In genomic region chr16:10565278-10565885, GRCm38 (mm10) we compare ENCODE assay signal across 8 mouse cellular contexts. TPM values are rescaled to one million over a fixed set of nuclear protein-coding genes. Genes with fewer than 3 reads are reported as not detected.
A peak's percentile ranks its signal among the peaks of the same experiment; 100 is the strongest.
DNase-seq lines count a peak whose midpoint lies in the region; ATAC-seq and TF ChIP-seq lines count a peak whose summit lies in the region.

No protein-coding gene starts in this region.

- ATAC-seq in forebrain, embryonic 11.5 days (replicated peaks; ENCODE audit: low FRiP score), result peak; percentile 71; the same call in 1 of the 2 replicates
- ATAC-seq in lung, postnatal 0 days, result peak; percentile 75

- H3K27me3 ChIP-seq in MEL (ENCODE audit: control insufficient read depth in 1 of 2, insufficient read depth in 2 of 2, low read length in 2 of 2), result no peaks in the 10 kb centered on the region
- no peaks in the 10 kb centered on the region for H3K27me3 ChIP-seq in forebrain, embryonic 11.5 days (ENCODE audit: control insufficient read depth, insufficient read depth, low read length)
- H3K27me3 ChIP-seq in lung, postnatal 0 days (replicated peaks; ENCODE audit: insufficient read depth, low read length), result no peaks in the 10 kb centered on the region

- 44% methylated on average over 4 of the region's 4 CpGs for WGBS in forebrain, embryonic 11.5 days
- 28% methylated on average over 4 of the region's 4 CpGs for WGBS in lung, postnatal 0 days

- no peaks in the 10 kb centered on the region for H3K4me1 ChIP-seq in MEL (ENCODE audit: control insufficient read depth in 1 of 2, insufficient read depth in 2 of 2, low read length in 2 of 2)
- no peaks in the 10 kb centered on the region for H3K4me1 ChIP-seq in forebrain, embryonic 11.5 days (replicated peaks; ENCODE audit: control insufficient read depth, insufficient read depth, low read length)
- H3K4me1 ChIP-seq in lung, postnatal 0 days (ENCODE audit: insufficient read depth, low read depth, low read length), result no peaks in the 10 kb centered on the region

- H3K36me3 ChIP-seq in MEL (ENCODE audit: control insufficient read depth in 1 of 2, insufficient read depth in 2 of 2, low read length in 2 of 2), result no peaks in the 10 kb centered on the region; a peak in 1 of 4 replicates
- no peaks in the 10 kb centered on the region for H3K36me3 ChIP-seq in forebrain, embryonic 11.5 days (ENCODE audit: control insufficient read depth, insufficient read depth, low read length)
- H3K36me3 ChIP-seq in lung, postnatal 0 days (ENCODE audit: insufficient read depth, low read length), result peaks cover 10% of the 10 kb centered on the region; the same call in 1 of the 2 replicates

- intact Hi-C loops in heart, postnatal 36 days (cut with DNase I), result loop anchor here (10.0 kb wide), 1 partner anchor 469 kb away; no protein-coding TSS in a partner anchor

- no peaks in the 10 kb centered on the region for H3K9me3 ChIP-seq in MEL (replicated peaks; ENCODE audit: insufficient read depth, low read length)
- H3K9me3 ChIP-seq in forebrain, embryonic 11.5 days (ENCODE audit: control insufficient read depth, low read length), result no peaks in the 10 kb centered on the region
- no peaks in the 10 kb centered on the region for H3K9me3 ChIP-seq in lung, postnatal 0 days (ENCODE audit: low read length)

- H3K4me2 ChIP-seq in forebrain, embryonic 11.5 days (ENCODE audit: low read depth, low read length, severe bottlenecking), result no peak overlapping the region
- no peak overlapping the region for H3K4me2 ChIP-seq in lung, postnatal 0 days (replicated peaks; ENCODE audit: low read depth, low read length)

- H3K79me2 ChIP-seq in MEL (ENCODE audit: control insufficient read depth, insufficient read depth, low read length, poor library complexity), result no peaks in the 10 kb centered on the region

- no peak overlapping the region for H3K27ac ChIP-seq in MEL (ENCODE audit: control insufficient read depth, low read depth, low read length)
- H3K27ac ChIP-seq in forebrain, embryonic 11.5 days (ENCODE audit: low read depth, low read length), result no peak overlapping the region
- H3K27ac ChIP-seq in lung, postnatal 0 days (ENCODE audit: low read length), result no peak overlapping the region

- no peak overlapping the region for H3K4me3 ChIP-seq in MEL (ENCODE audit: control insufficient read depth in 1 of 2, insufficient read depth in 1 of 2, low read depth in 2 of 2, low read length in 2 of 2)
- no peak overlapping the region for H3K4me3 ChIP-seq in forebrain, embryonic 11.5 days (ENCODE audit: low read depth, low read length)
- no peak overlapping the region for H3K4me3 ChIP-seq in lung, postnatal 0 days (ENCODE audit: low read depth, low read length)

- TF ChIP-seq EP300 in MEL (IDR thresholded peaks at IDR 0.05; ENCODE audit: low read depth in 1 of 2, low read length in 2 of 2), result no peak
- no peak for TF ChIP-seq EP300 in lung, postnatal 0 days (IDR thresholded peaks at IDR 0.05)

- peak; percentile 81 for DNase-seq in MEL (ENCODE audit: low read depth, low spot score)
- peak; percentile 56 for DNase-seq in c-Kit-positive CD71-positive TER-119-negative erythroid progenitor cells, embryonic 14.5 days (ENCODE audit: low read depth)
- DNase-seq in forebrain, embryonic 11.5 days (ENCODE audit: low spot score), result peak; percentile 85
- peak; percentile 72 to 73 for DNase-seq in heart, postnatal 36 days
- peak; percentile 46 to 78 for DNase-seq in layer of hippocampus, adult 18-20 months (ENCODE audit: low spot score in 2 of 2)
- DNase-seq in lung, postnatal 0 days (ENCODE audit: low spot score), result peak; percentile 82
- DNase-seq in retina, adult 2 months (ENCODE audit: low read depth, low spot score), result peak; percentile 42
- DNase-seq in thymus, postnatal 25 days, result peak; percentile 79

- TF ChIP-seq POLR2A in MEL (IDR thresholded peaks at IDR 0.05; ENCODE audit: control insufficient read depth in 1 of 2, insufficient read depth in 1 of 2, low read depth in 1 of 2, low read length in 2 of 2, poor library complexity in 1 of 2), result no peak

- TF ChIP-seq RAD21 in MEL (IDR thresholded peaks at IDR 0.05; ENCODE audit: low read depth, low read length), result peak; percentile 59

- no peak overlapping the region for H3K9ac ChIP-seq in MEL (ENCODE audit: control insufficient read depth, low read depth, low read length, poor library complexity, severe bottlenecking)
- no peak overlapping the region for H3K9ac ChIP-seq in forebrain, embryonic 11.5 days (ENCODE audit: low read length)
- no peak overlapping the region for H3K9ac ChIP-seq in lung, postnatal 0 days (replicated peaks; ENCODE audit: low read depth)

- TF ChIP-seq CTCF in MEL (IDR thresholded peaks at IDR 0.05 in 2 of 3, conservative IDR thresholded peaks at IDR 0.05 in 1 of 3; ENCODE audit: control insufficient read depth in 1 of 3, insufficient read depth in 1 of 3, low read depth in 2 of 3, low read length in 3 of 3, poor library complexity in 1 of 3, severe bottlenecking in 1 of 3), result peak; percentile 87 to 94 (median 92)
- peak; percentile 96 for TF ChIP-seq CTCF in lung, postnatal 0 days (IDR thresholded peaks at IDR 0.05)

TF ChIP-seq in MEL, 35 proteins besides CTCF, POLR2A, EP300 and RAD21:
- TF ChIP-seq USF1 (IDR thresholded peaks at IDR 0.05; ENCODE audit: low read depth, low read length) (no peak), POLR2AphosphoS5 (IDR thresholded peaks at IDR 0.05; ENCODE audit: borderline replicate concordance, low read depth, low read length) (no peak), ZKSCAN1 (IDR thresholded peaks at IDR 0.05; ENCODE audit: low read depth, low read length) (no peak), GATA1 (IDR thresholded peaks at IDR 0.05; ENCODE audit: low read depth, low read length) (peak; percentile 28; the same call in 1 of the 2 replicates), E2F4 (IDR thresholded peaks at IDR 0.05; ENCODE audit: borderline replicate concordance, low read depth, low read length) (no peak), SMC3 (IDR thresholded peaks at IDR 0.05; ENCODE audit: low read depth, low read length) (peak; percentile 61)

RNA-seq across cellular contexts. Expression of gene Clec16a, which starts 20.2 kb away (rescaled TPM):
- 10.4 TPM in 2 replicates for total RNA-seq in MEL (2012; rRNA removed)
- polyA plus RNA-seq in MEL (2012; ENCODE audit: insufficient read depth in 1 of 2, insufficient read length in 2 of 2, low read depth in 1 of 2, low replicate concordance in 2 of 2, missing spikeins in 1 of 2), result 10 to 100 TPM; 22.1 to 49.3 TPM
- 44.6 and 46.3 TPM in 2 replicates for polyA plus RNA-seq in forebrain, embryonic 11.5 days (2014; fragmentation: Nextera tagmentation; extraction: Ambion mirVana)
- 10 to 100 TPM; 52.8 TPM for total RNA-seq in heart, postnatal 36 days (2021)
- 10 to 100 TPM; 93.0 to 95.7 TPM for total RNA-seq in layer of hippocampus, adult 18-20 months (2021)
- 32.0 and 34.6 TPM in 2 replicates for polyA plus RNA-seq in lung, postnatal 0 days (2015; fragmentation: Nextera tagmentation; extraction: Ambion mirVana)

RNA-seq across cellular contexts. Expression of gene Dexi, which starts 22.5 kb away (rescaled TPM):
- total RNA-seq in MEL (2012; rRNA removed), result 8.1 and 9.3 TPM in 2 replicates
- 10 to 100 TPM in 1 of 2 experiments, not detected in 1; 17.8 TPM for polyA plus RNA-seq in MEL (2012; ENCODE audit: insufficient read depth in 1 of 2, insufficient read length in 2 of 2, low read depth in 1 of 2, low replicate concordance in 2 of 2, missing spikeins in 1 of 2)
- 23.5 and 25.9 TPM in 2 replicates for polyA plus RNA-seq in forebrain, embryonic 11.5 days (2014; fragmentation: Nextera tagmentation; extraction: Ambion mirVana)
- 10 to 100 TPM; 37.1 to 37.6 TPM for total RNA-seq in heart, postnatal 36 days (2021)
- total RNA-seq in layer of hippocampus, adult 18-20 months (2021), result 10 to 100 TPM; 62.8 to 67.7 TPM
- polyA plus RNA-seq in lung, postnatal 0 days (2015; fragmentation: Nextera tagmentation; extraction: Ambion mirVana), result 19.2 and 19.4 TPM in 2 replicates
